Mouse (Mus musculus) kidney, postnatal 10 days (tissue): Measurements from ENCODE around the gene Gm6096.
A peak's percentile ranks its signal among the peaks of the same experiment; 100 is the strongest.
"Not testable (repeated sequence)": the region's sequence is repeated elsewhere in the genome, so short reads cannot be mapped to it uniquely, and the experiment has no call there.

Source experiments
- DNase-seq: peaks from one replicate; pipeline ENCODE4 v3.0.0; 2021; ENCODE audit warnings: mixed read lengths

Gene Gm6096

GRCm38 (mm10) chr7:34250738-34251137 is at the start of gene Gm6096:
Gene Gm6096 (plus strand): TSS chr7:34251038.
- DNase-seq = no peak

GRCm38 (mm10) chr7:34202147-34202546 is 48.7 kb upstream of the Gm6096 start:
- not testable (repeated sequence) for DNase-seq

- DNase-seq = no peak
These were observed 44.5 kb upstream of the Gm6096 start for GRCm38 (mm10) chr7:34206331-34206730.

- DNase-seq = no peak
These were observed 42.7 kb upstream of the Gm6096 start for GRCm38 (mm10) chr7:34208027-34208745.

- no peak for DNase-seq
These were observed 37.6 kb upstream of the Gm6096 start for GRCm38 (mm10) chr7:34213281-34213680.

GRCm38 (mm10) chr7:34214644-34215043 is 36.2 kb upstream of the Gm6096 start:
- no peak for DNase-seq

- DNase-seq = no peak
These were observed 35.4 kb upstream of the Gm6096 start for GRCm38 (mm10) chr7:34215481-34215880.

- no peak for DNase-seq
These were observed 34.4 kb upstream of the Gm6096 start for GRCm38 (mm10) chr7:34216474-34216873.

- DNase-seq = no peak
These were observed 32.3 kb upstream of the Gm6096 start for GRCm38 (mm10) chr7:34218496-34218895.

- DNase-seq = no peak
These were observed 29.1 kb upstream of the Gm6096 start for GRCm38 (mm10) chr7:34221594-34222250.

GRCm38 (mm10) chr7:34222340-34222739 is 28.5 kb upstream of the Gm6096 start:
- DNase-seq = no peak

GRCm38 (mm10) chr7:34224308-34224707 is 26.5 kb upstream of the Gm6096 start:
- no peak for DNase-seq

GRCm38 (mm10) chr7:34226086-34226485 is 24.8 kb upstream of the Gm6096 start:
- peak; percentile 52 for DNase-seq

- DNase-seq = no peak
These were observed 24.0 kb upstream of the Gm6096 start for GRCm38 (mm10) chr7:34226846-34227245.

GRCm38 (mm10) chr7:34228641-34229040 is 22.2 kb upstream of the Gm6096 start:
- DNase-seq = peak; percentile 36

- no peak for DNase-seq
These were observed 21.7 kb upstream of the Gm6096 start for GRCm38 (mm10) chr7:34229153-34229552.

GRCm38 (mm10) chr7:34229691-34230111 is 21.1 kb upstream of the Gm6096 start:
- DNase-seq = peak; percentile 71

- DNase-seq = peak; percentile 92
These were observed 20.7 kb upstream of the Gm6096 start, which contains the start of gene Gpi1 for GRCm38 (mm10) chr7:34230116-34230515. Gene Gpi1 (minus strand): TSS chr7:34230336.

GRCm38 (mm10) chr7:34232785-34233725 is 17.8 kb upstream of the Gm6096 start:
- no peak for DNase-seq

GRCm38 (mm10) chr7:34233909-34234609 is 16.8 kb upstream of the Gm6096 start:
- peak; percentile 99 for DNase-seq

- DNase-seq = no peak
These were observed 16.0 kb upstream of the Gm6096 start for GRCm38 (mm10) chr7:34234610-34235561.
